Mouse (Mus musculus): Measurements from ENCODE around the gene Efcab8.
"Not testable (repeated sequence)": the region's sequence is repeated elsewhere in the genome, so short reads cannot be mapped to it uniquely, and the experiment has no call there.

GRCm38 (mm10) chr2:153825900-153826299 lies 46.2 kb downstream of the Efcab8 start:
- not testable (repeated sequence) for TF ChIP-seq CTCF (conservative IDR thresholded peaks at IDR 0.05 in 1 of 2, IDR thresholded peaks at IDR 0.05 in 1 of 2; ENCODE audit: low read depth in 2 of 2, low read length in 2 of 2); SMC3 (IDR thresholded peaks at IDR 0.05; ENCODE audit: low read depth, low read length); RAD21 (IDR thresholded peaks at IDR 0.05; ENCODE audit: low read depth, low read length); POLR2A (IDR thresholded peaks at IDR 0.05; ENCODE audit: low read depth, low read length); CHD2 (IDR thresholded peaks at IDR 0.05; ENCODE audit: low read length); USF1 (IDR thresholded peaks at IDR 0.05; ENCODE audit: low read depth, low read length); BHLHE40 (IDR thresholded peaks at IDR 0.05; ENCODE audit: low read depth, low read length)

All from CH12.LX (cell line).